Mouse (Mus musculus): ENCODE data around the gene Sorcs2.

DNA sequence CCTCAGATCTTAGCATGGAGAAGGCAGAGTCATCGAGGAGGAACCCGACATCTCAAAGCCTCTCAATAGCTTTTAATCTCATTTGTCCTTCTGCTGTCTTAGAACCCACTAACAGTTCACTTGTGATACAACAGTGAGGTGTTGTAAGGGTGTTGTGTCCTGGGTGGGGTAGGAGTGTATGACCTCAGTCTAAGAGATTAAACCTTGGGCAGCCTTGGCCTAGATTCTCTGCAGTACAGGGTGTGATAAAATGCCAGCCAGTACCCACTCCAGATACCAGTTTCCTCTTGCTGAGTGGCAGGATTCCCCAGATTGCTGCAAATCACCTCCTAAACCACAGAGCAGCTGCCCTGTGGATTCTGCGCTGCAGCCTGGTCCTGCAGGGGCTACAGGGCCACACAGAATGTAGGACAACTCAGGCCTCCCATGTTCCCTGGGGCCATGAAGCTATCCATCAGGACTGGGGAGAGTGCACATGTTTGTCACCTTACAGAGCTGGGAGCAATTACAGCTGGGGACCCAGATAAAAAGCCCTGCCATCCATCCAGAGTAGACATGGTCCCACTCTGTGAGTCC lies 130.7 kb downstream of the Sorcs2 start:
- no peak for TF ChIP-seq CTCF (IDR thresholded peaks at IDR 0.05; ENCODE audit: extremely low read depth, insufficient read depth, insufficient read length, insufficient replicate concordance)
- no peak for TF ChIP-seq POLR2A (IDR thresholded peaks at IDR 0.05; ENCODE audit: low read depth, low read length)

All from spleen, adult 2 months (tissue).